Mouse (Mus musculus) myocyte (in vitro differentiated cells): ENCODE results near the gene Vps52. TPM values are rescaled to one million over a fixed set of nuclear protein-coding genes. Genes with fewer than 3 reads are reported as not detected.

Experiments used
- H3K27me3 ChIP-seq: one replicate; pipeline ENCODE4 v1.6.1; 2011; ENCODE audit not compliant: control insufficient read depth, insufficient read depth, insufficient read length
- H3K36me3 ChIP-seq: one replicate; pipeline ENCODE4 v1.6.1; 2011; ENCODE audit not compliant: control insufficient read depth, insufficient read depth
- H3K4me2 ChIP-seq: one replicate; pipeline ENCODE4 v1.6.1; 2011; ENCODE audit warnings: low read depth, control low read depth
- H3K4me3 ChIP-seq: one replicate; pipeline ENCODE4 v1.5.1; 2011; ENCODE audit warnings: mild to moderate bottlenecking, control low read depth, moderate library complexity
- H3K79me2 ChIP-seq: one replicate; pipeline ENCODE4 v1.6.1; 2011; ENCODE audit not compliant: control insufficient read depth, insufficient read depth
- H3ac ChIP-seq: one replicate; pipeline ENCODE4 v1.6.1; 2011; ENCODE audit not compliant: control insufficient read depth, insufficient read length
- CEBPB ChIP-seq: IDR thresholded peaks from 2 replicates; pipeline ENCODE4 v1.6.1; 2011; ENCODE audit warnings: mild to moderate bottlenecking, moderate library complexity; ENCODE audit not compliant: poor library complexity, insufficient read depth, severe bottlenecking
- E2F4 ChIP-seq: IDR thresholded peaks from one replicate; pipeline ENCODE4 v1.6.1; 2011; ENCODE audit warnings: mild to moderate bottlenecking, control low read depth, moderate library complexity; ENCODE audit not compliant: insufficient read depth
- MAX ChIP-seq: IDR thresholded peaks from one replicate; pipeline ENCODE4 v1.6.1; 2011; ENCODE audit warnings: low read depth, mild to moderate bottlenecking, control low read depth
- MYOD1 ChIP-seq, 3 experiments: IDR thresholded peaks; one replicate each; pipeline ENCODE4 v1.6.1; 2011; ENCODE audit warnings: control low read depth in 2 of 3, low read depth in 2 of 3, mild to moderate bottlenecking in 2 of 3, moderate library complexity in 1 of 3; ENCODE audit not compliant: insufficient read length in 2 of 3, control insufficient read depth in 1 of 3
- MYOG ChIP-seq, 3 experiments: IDR thresholded peaks; one replicate each; pipeline ENCODE4 v1.6.1; 2011; ENCODE audit warnings: control low read depth in 2 of 3, low read depth in 2 of 3, mild to moderate bottlenecking in 2 of 3; ENCODE audit not compliant: insufficient read length in 2 of 3, control insufficient read depth in 1 of 3, insufficient read depth in 1 of 3
- POLR2A ChIP-seq: IDR thresholded peaks from one replicate; pipeline ENCODE4 v1.6.1; 2011; ENCODE audit warnings: low read depth, mild to moderate bottlenecking, control low read depth, moderate library complexity; ENCODE audit not compliant: insufficient read length
- POLR2AphosphoS2 ChIP-seq: IDR thresholded peaks from one replicate; pipeline ENCODE4 v1.6.1; 2011; ENCODE audit warnings: low read depth, control low read depth; ENCODE audit not compliant: insufficient read length
- REST ChIP-seq: IDR thresholded peaks from one replicate; pipeline ENCODE4 v1.6.1; 2011; ENCODE audit warnings: mild to moderate bottlenecking, control low read depth, moderate library complexity; ENCODE audit not compliant: insufficient read depth, insufficient read length
- SRF ChIP-seq: IDR thresholded peaks from one replicate; pipeline ENCODE4 v1.6.1; 2011; ENCODE audit warnings: low read depth; ENCODE audit not compliant: control insufficient read depth, insufficient read length
- TCF12 ChIP-seq: IDR thresholded peaks from one replicate; pipeline ENCODE4 v1.6.1; 2011; ENCODE audit warnings: mild to moderate bottlenecking, control low read depth; ENCODE audit not compliant: poor library complexity, insufficient read depth, severe bottlenecking
- TCF3 ChIP-seq: IDR thresholded peaks from one replicate; pipeline ENCODE4 v1.6.1; 2011; ENCODE audit warnings: low read depth, control low read depth; ENCODE audit not compliant: insufficient read length
- USF1 ChIP-seq: IDR thresholded peaks from one replicate; pipeline ENCODE4 v1.6.1; 2011; ENCODE audit warnings: low read depth, mild to moderate bottlenecking, control low read depth, moderate library complexity
- polyA plus RNA-seq: library from polyadenylated mRNA; unstranded; fragments of >200 nt; fragmentation: generic; extraction: Trizol; gene quantifications from one replicate; pipeline ENCODE4 v1.2.1, GENCODE M21; 2012; ENCODE audit warnings: missing spikeins

Vps52 gene
- polyA plus RNA-seq, 1 experiment = 29.9 TPM

DNA sequence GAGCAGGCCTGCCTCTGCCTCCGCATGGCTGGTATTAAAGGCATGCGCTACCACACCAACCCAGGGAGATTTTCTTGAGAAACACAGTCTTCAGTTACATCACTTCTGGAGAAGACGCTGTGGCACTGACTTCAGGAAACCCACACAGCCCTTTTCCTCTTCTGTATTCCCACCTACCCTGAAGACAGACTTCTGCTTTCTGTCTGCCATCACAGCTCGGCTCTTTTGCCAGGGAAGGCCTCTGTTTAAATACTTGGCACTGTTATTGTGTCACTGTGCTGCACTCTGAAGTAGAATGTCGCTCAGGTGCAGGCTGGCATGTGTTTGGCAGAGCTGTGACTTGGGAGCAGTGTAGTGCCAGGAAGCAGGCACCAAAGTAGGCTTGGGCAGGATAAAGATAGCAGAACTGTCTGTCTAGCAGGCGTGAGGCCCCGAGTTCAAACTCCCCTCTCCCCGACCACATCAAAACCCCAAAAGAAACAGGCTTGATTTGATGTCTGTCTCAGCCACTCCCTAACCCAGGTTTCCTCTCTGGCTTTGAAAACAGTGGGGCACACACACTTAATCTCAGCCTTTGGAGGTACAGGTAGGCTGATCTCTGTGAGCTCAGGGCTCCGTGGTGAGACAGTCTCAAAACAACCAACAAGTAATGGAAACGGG, 8.1 kb upstream of the Vps52 start:
- TF ChIP-seq SRF = no peak
- TF ChIP-seq USF1 = no peak
- no peak for TF ChIP-seq POLR2A
- no peak for TF ChIP-seq POLR2AphosphoS2
- TF ChIP-seq MYOD1 (IDR thresholded peaks at IDR 0.05; ENCODE audit: control insufficient read depth in 1 of 3, insufficient read length in 2 of 3, low read depth in 2 of 3) = no peak
- TF ChIP-seq MYOG (IDR thresholded peaks at IDR 0.05; ENCODE audit: control insufficient read depth in 1 of 3, insufficient read depth in 1 of 3, insufficient read length in 2 of 3, low read depth in 2 of 3) = no peak
- no peak for TF ChIP-seq TCF3
- no peak for TF ChIP-seq E2F4
- TF ChIP-seq MAX = no peak
- TF ChIP-seq TCF12 = no peak
- TF ChIP-seq REST = no peak
- TF ChIP-seq CEBPB = no peak
- Histone ChIP-seq H3K27me3 (no peaks in the 10 kb centered on the region), H3K79me2 (no peaks in the 10 kb centered on the region), H3K4me3 (no peak overlapping the region), H3K36me3 (no peaks in the 10 kb centered on the region), H3ac (no peak overlapping the region), H3K4me2 (no peak overlapping the region)

DNA sequence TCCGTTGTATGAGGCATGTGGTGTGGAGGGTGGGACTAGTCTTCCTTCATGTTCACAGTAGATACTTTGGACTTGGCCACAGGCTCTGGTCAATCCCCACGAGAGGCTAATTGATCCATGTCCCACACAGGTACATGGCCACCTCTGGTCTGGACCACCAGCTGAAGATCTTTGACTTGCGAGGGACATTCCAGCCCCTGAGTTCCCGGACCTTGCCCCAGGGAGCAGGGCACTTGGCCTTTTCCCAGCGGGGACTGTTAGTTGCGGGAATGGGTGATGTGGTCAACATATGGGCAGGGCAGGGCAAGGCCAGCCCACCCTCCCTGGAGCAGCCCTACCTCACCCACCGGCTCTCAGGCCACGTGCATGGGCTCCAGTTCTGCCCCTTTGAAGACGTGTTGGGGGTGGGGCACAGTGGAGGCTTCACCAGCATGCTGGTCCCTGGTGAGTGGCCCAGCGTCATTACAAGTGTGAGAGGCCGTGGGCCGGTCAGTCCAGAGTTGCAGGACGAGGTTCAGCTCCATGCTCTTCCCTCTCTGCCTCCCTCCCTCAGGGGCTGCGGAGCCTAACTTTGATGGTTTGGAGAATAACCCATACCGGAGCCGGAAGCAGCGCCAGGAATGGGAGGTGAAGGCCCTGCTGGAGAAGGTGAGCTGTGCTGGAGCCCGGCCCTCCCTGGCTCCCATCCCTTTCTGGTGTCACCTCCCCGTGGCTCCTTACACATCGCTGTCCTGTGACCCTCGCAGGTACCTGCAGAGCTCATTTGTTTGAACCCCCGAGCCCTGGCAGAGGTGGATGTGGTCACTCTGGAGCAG, 7.3 kb upstream of the Vps52 start:
- Histone ChIP-seq H3K4me3 (no peak overlapping the region), H3ac (no peak overlapping the region), H3K36me3 (peaks cover 5% of the 10 kb centered on the region), H3K27me3 (no peaks in the 10 kb centered on the region), H3K79me2 (peaks cover 2% of the 10 kb centered on the region), H3K4me2 (no peak overlapping the region)
- no peak for TF ChIP-seq REST
- TF ChIP-seq CEBPB = no peak
- TF ChIP-seq POLR2A = no peak
- no peak for TF ChIP-seq SRF
- TF ChIP-seq POLR2AphosphoS2 = peak; percentile 14
- no peak for TF ChIP-seq MYOG (IDR thresholded peaks at IDR 0.05; ENCODE audit: control insufficient read depth in 1 of 3, insufficient read depth in 1 of 3, insufficient read length in 2 of 3, low read depth in 2 of 3)
- TF ChIP-seq E2F4 = no peak

DNA sequence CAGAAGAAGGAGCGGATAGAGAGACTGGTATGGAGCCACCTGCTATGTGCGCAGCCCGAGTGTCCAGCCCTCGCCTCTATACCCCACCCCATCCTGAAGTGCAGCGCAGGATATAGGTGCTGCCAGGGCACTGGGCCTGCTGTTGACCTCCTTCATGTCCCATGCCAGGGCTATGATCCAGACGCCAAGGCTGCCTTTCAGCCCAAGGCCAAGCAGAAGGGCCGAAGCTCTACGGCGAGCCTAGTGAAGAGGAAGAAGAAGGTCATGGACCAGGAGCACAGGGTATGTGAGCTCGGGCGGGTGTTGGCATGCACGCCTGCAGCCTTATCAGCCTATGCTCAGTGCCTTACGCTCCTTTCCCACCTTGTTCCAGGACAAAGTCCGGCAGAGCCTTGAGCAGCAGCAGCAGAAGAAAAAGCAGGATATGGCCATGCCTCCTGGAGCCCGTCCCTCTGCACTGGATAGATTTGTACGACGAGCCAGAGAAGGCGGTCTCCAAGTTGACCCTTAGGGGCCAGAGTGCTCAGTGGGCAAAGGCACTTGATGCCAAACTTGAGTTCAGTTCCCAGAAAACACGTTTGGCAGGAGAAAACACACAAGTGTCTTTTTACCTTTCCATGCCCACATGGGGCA, 6.6 kb upstream of the Vps52 start:
- Histone ChIP-seq H3K27me3 (no peaks in the 10 kb centered on the region), H3K36me3 (peaks cover 8% of the 10 kb centered on the region), H3K79me2 (peaks cover 9% of the 10 kb centered on the region), H3ac (no peak overlapping the region), H3K4me2 (no peak overlapping the region), H3K4me3 (no peak overlapping the region)
- TF ChIP-seq SRF (no peak), USF1 (no peak), MYOG (IDR thresholded peaks at IDR 0.05; ENCODE audit: control insufficient read depth in 1 of 3, insufficient read depth in 1 of 3, insufficient read length in 2 of 3, low read depth in 2 of 3) (no peak), TCF12 (no peak), CEBPB (no peak), POLR2A (no peak), MYOD1 (IDR thresholded peaks at IDR 0.05; ENCODE audit: control insufficient read depth in 1 of 3, insufficient read length in 2 of 3, low read depth in 2 of 3) (no peak), TCF3 (no peak), REST (no peak), POLR2AphosphoS2 (no peak), MAX (no peak), E2F4 (no peak)

DNA sequence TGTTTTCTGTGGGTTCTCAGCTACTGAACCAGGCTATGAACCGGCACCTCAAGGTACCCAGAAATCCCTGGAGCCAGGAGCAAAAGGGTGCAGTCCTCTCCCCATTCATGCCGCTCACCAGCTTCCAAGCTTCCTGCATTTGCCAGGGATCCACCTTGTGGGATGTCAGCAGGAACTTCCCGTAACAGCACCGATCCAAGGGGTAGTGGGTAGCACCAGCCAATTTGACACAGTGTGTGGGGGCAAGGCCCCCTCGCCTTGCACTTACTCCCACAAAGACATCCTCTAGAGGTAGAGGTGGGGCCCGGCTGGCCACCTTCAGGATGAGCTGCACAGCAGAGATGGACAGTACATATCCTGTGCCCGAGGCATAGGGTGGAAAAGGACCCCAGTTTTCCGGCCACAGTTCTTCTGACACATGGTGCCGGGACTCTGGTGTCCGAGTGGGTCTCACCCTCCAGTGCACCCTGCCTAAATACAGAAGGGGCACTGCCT, 5.4 kb upstream of the Vps52 start:
- Histone ChIP-seq H3K4me2 (no peak overlapping the region), H3ac (no peak overlapping the region), H3K79me2 (peaks cover 21% of the 10 kb centered on the region), H3K4me3 (no peak overlapping the region), H3K36me3 (peaks cover 15% of the 10 kb centered on the region), H3K27me3 (no peaks in the 10 kb centered on the region)
- no peak for TF ChIP-seq SRF
- peak; percentile 36 for TF ChIP-seq POLR2AphosphoS2
